Mouse (Mus musculus) kidney, adult 18-20 months (tissue): Measurements from ENCODE around the gene Sfxn2.

ENCODE experiments used
- DNase-seq: peaks from one replicate; pipeline ENCODE4 v3.0.0; 2021

Gene Sfxn2

GRCm38 (mm10) chr19:46572951-46573937 is at the start of gene Sfxn2, which contains the start of gene Arl3:
TSS of gene Sfxn2 (plus strand) at chr19:46573365.
TSS of gene Arl3 (minus strand) at chr19:46573198.
- DNase-seq: peak; percentile 94

- DNase-seq: peak; percentile 64
Observed at GRCm38 (mm10) chr19:46523480-46524151, 49.5 kb upstream of the Sfxn2 start.

- no peak for DNase-seq
Observed at GRCm38 (mm10) chr19:46524152-46524544, 49.0 kb upstream of the Sfxn2 start.

GRCm38 (mm10) chr19:46524601-46525321 is 48.4 kb upstream of the Sfxn2 start:
- peak; percentile 80 for DNase-seq

GRCm38 (mm10) chr19:46525691-46526631 is 47.2 kb upstream of the Sfxn2 start:
- peak; percentile 39 for DNase-seq

GRCm38 (mm10) chr19:46527632-46528528 is 45.3 kb upstream of the Sfxn2 start:
- peak; percentile 12 for DNase-seq

GRCm38 (mm10) chr19:46528529-46529213 is 44.5 kb upstream of the Sfxn2 start:
- DNase-seq: peak; percentile 89

GRCm38 (mm10) chr19:46529601-46530448 is 43.3 kb upstream of the Sfxn2 start:
- DNase-seq: no peak

GRCm38 (mm10) chr19:46530449-46530990 is 42.6 kb upstream of the Sfxn2 start:
- no peak for DNase-seq

- DNase-seq: peak; percentile 62
Observed at GRCm38 (mm10) chr19:46531071-46532030, 41.8 kb upstream of the Sfxn2 start.

- DNase-seq: peak; percentile 59
Observed at GRCm38 (mm10) chr19:46532031-46532688, 41.0 kb upstream of the Sfxn2 start.

GRCm38 (mm10) chr19:46533066-46533465 is 40.1 kb upstream of the Sfxn2 start:
- no peak for DNase-seq

GRCm38 (mm10) chr19:46533525-46533924 is 39.6 kb upstream of the Sfxn2 start:
- DNase-seq: no peak

- no peak for DNase-seq
Observed at GRCm38 (mm10) chr19:46534542-46535098, 38.5 kb upstream of the Sfxn2 start.

GRCm38 (mm10) chr19:46537357-46537756 is 35.8 kb upstream of the Sfxn2 start:
- no peak for DNase-seq

- DNase-seq: no peak
Observed at GRCm38 (mm10) chr19:46538213-46538612, 35.0 kb upstream of the Sfxn2 start.

GRCm38 (mm10) chr19:46542750-46543149 is 30.4 kb upstream of the Sfxn2 start:
- no peak for DNase-seq
